Mouse (Mus musculus) forebrain, embryonic 11.5 days (tissue): ENCODE measurements around the gene Pstk. TPM values are rescaled to one million over a fixed set of nuclear protein-coding genes. Genes with fewer than 3 reads are reported as not detected.

Source experiments
- ATAC-seq: fragments of 200-750 bp; cut with Nextera tagmentation; replicated peaks from 2 replicates; pipeline ENCODE4 v1.8.0; 2017; ENCODE audit warnings: moderate TSS enrichment; ENCODE audit not compliant: low FRiP score
- DNase-seq: peaks from one replicate; pipeline ENCODE4 v3.0.0-alpha.2; 2017; ENCODE audit warnings: low spot score
- H3K27ac ChIP-seq: fragments of 300-500 bp; sonication (generic); 2 replicates; pipeline ENCODE4 v1.5.1; 2014; ENCODE audit warnings: low read depth, low read length
- H3K27me3 ChIP-seq: fragments of 300-500 bp; sonication (generic); 2 replicates; pipeline ENCODE4 v1.6.1; 2014; ENCODE audit warnings: mild to moderate bottlenecking, low read length, mixed read lengths; ENCODE audit not compliant: control insufficient read depth, insufficient read depth
- H3K36me3 ChIP-seq: fragments of 300-500 bp; sonication (generic); 2 replicates; pipeline ENCODE4 v1.6.1; 2014; ENCODE audit warnings: mild to moderate bottlenecking, low read length, moderate library complexity, mixed read lengths; ENCODE audit not compliant: control insufficient read depth, insufficient read depth
- H3K4me1 ChIP-seq: fragments of 300-500 bp; sonication (generic); replicated peaks from 2 replicates; pipeline ENCODE4 v1.6.1; 2014; ENCODE audit warnings: low read length, mixed read lengths; ENCODE audit not compliant: control insufficient read depth, insufficient read depth
- H3K4me2 ChIP-seq: fragments of 300-500 bp; sonication (generic); 2 replicates; pipeline ENCODE4 v1.6.1; 2014; ENCODE audit warnings: low read depth, mild to moderate bottlenecking, low read length, moderate library complexity, mixed read lengths; ENCODE audit not compliant: severe bottlenecking
- H3K4me3 ChIP-seq: fragments of 300-500 bp; sonication (generic); 2 replicates; pipeline ENCODE4 v1.5.1; 2014; ENCODE audit warnings: low read depth, low read length
- H3K9ac ChIP-seq: fragments of 300-500 bp; sonication (generic); 2 replicates; pipeline ENCODE4 v1.6.1; 2014; ENCODE audit warnings: low read length
- H3K9me3 ChIP-seq: fragments of 300-500 bp; sonication (generic); 2 replicates; pipeline ENCODE4 v1.6.1; 2016; ENCODE audit warnings: low read length, mixed read lengths; ENCODE audit not compliant: control insufficient read depth
- WGBS: fragments of 180-500 bp; shearing (Covaris S2); extraction: QIAGEN DNeasy Blood & Tissue Kit; methylation state at CpG from one replicate; pipeline ENCODE4 v1.1.7; 2014; 5-methylcytosine and 5-hydroxymethylcytosine counted together
- polyA plus RNA-seq: library from polyadenylated mRNA; unstranded; fragments of >200 nt; fragmentation: Nextera tagmentation; extraction: Ambion mirVana; gene quantifications from 2 replicates; pipeline ENCODE4 v1.2.1, GENCODE M21; 2014

Pstk gene
- polyA plus RNA-seq, 1 experiment from 2014 or later = 57.3 TPM

DNA sequence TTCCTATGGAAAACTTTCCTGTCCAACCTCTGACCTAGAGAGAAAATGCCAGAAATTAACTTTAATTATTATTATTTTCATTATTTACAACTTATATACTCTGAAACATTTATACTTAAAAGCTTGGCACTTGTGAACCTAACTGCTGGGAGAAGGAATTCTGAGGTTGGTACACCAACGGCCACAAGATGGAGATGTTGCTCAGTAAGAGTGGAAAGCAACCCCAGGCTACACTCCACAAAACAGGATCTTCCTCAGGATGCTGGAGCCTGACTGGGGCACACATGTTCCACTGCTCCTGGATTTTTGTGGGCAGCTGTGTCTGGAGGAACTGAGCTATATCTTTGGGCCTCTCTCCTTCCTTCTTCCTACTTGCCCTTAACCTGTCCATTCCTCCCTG is 61.3 kb downstream of the Pstk start:
- ATAC-seq (no peak), DNase-seq (peak; percentile 62)
- 14% methylated on average over 1 of the region's 1 CpGs for WGBS
- H3K4me3 ChIP-seq = no peak overlapping the region
- no peak overlapping the region for H3K9ac ChIP-seq
- H3K27ac ChIP-seq = no peak overlapping the region
- no peaks in the 10 kb centered on the region for H3K4me1 ChIP-seq
- H3K27me3 ChIP-seq = no peaks in the 10 kb centered on the region
- H3K9me3 ChIP-seq = no peaks in the 10 kb centered on the region
- no peaks in the 10 kb centered on the region for H3K36me3 ChIP-seq
- no peak overlapping the region for H3K4me2 ChIP-seq

GRCm38 (mm10) chr7:131434276-131434675 is 63.3 kb downstream of the Pstk start:
- no peak overlapping the region for H3K4me2 ChIP-seq
- WGBS = 74% methylated on average over 1 of the region's 1 CpGs
- H3K9me3 ChIP-seq = no peaks in the 10 kb centered on the region
- no peak for ATAC-seq
- no peak overlapping the region for H3K4me3 ChIP-seq
- no peaks in the 10 kb centered on the region for H3K36me3 ChIP-seq
- no peak overlapping the region for H3K27ac ChIP-seq
- no peak overlapping the region for H3K9ac ChIP-seq
- H3K27me3 ChIP-seq = no peaks in the 10 kb centered on the region
- DNase-seq = no peak
- no peaks in the 10 kb centered on the region for H3K4me1 ChIP-seq

DNA sequence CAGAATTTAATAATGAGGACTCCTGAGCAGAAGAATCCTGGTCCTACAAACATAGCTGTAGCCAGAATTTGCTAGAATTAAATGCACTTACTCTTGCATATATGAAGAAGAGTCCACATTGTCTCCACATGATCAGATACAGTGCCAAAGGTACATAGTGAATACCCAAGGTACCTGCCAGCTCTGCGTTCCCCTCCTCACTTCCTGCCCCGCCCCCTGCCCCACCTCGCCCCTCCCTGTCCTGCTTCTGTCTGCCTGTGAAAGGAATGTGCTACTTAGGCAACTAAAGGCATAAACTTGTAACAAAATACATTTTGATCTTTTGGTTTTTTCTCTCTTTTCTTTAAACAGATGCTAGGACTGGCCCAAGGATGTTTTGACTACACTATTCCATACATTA is 66.1 kb downstream of the Pstk start:
- DNase-seq (no peak), ATAC-seq (no peak)
- Histone ChIP-seq H3K36me3 (no peaks in the 10 kb centered on the region), H3K4me3 (no peak overlapping the region), H3K27me3 (no peaks in the 10 kb centered on the region), H3K9me3 (no peaks in the 10 kb centered on the region), H3K9ac (no peak overlapping the region), H3K27ac (no peak overlapping the region), H3K4me1 (no peaks in the 10 kb centered on the region), H3K4me2 (no peak overlapping the region)
- WGBS = 78% methylated on average over 3 of the region's 3 CpGs

Other genes with a start within 250 kb of the Pstk start
- gene 4933402N03Rik, start 224.8 kb upstream of the Pstk start, polyA plus RNA-seq = not detected in 2 replicates
- not detected in 2 replicates for gene 5430419D17Rik, start 196.7 kb upstream of the Pstk start, polyA plus RNA-seq
- not detected in 2 replicates for gene Cuzd1, start 48.8 kb upstream of the Pstk start, polyA plus RNA-seq
- not detected in 2 replicates for gene Fam24b, start 41.6 kb upstream of the Pstk start, polyA plus RNA-seq
- gene Fam24a, start 37.3 kb upstream of the Pstk start, polyA plus RNA-seq = not detected in 2 replicates
- gene 2310057M21Rik, start 8.4 kb upstream of the Pstk start, polyA plus RNA-seq = 18.5 and 21.3 TPM in 2 replicates
- gene Ikzf5, start 39.4 kb downstream of the Pstk start, polyA plus RNA-seq = 24.3 and 24.7 TPM in 2 replicates
- gene Acadsb, start 39.5 kb downstream of the Pstk start, polyA plus RNA-seq = 74.1 and 74.6 TPM in 2 replicates
- 0.29 and 0.31 TPM in 2 replicates for gene Hmx3, start 171.7 kb downstream of the Pstk start, polyA plus RNA-seq
- 0.61 and 0.68 TPM in 2 replicates for gene Hmx2, start 177.6 kb downstream of the Pstk start, polyA plus RNA-seq
- 256 and 281 TPM in 2 replicates for gene Bub3, start 189.1 kb downstream of the Pstk start, polyA plus RNA-seq